Mouse (Mus musculus) hindbrain, embryonic 15.5 days (tissue): ENCODE measurements around the gene Zfand3. TPM values are rescaled to one million over a fixed set of nuclear protein-coding genes. Genes with fewer than 3 reads are reported as not detected.

ENCODE experiments used
- ATAC-seq: fragments of 200-750 bp; cut with Nextera tagmentation; 2 replicates; pipeline ENCODE4 v1.8.0; 2017; ENCODE audit warnings: low read depth, moderate number of reproducible peaks, moderate TSS enrichment; ENCODE audit not compliant: low FRiP score
- H3K27ac ChIP-seq: fragments of 300-500 bp; sonication (generic); replicated peaks from 2 replicates; pipeline ENCODE4 v1.5.1; 2015; ENCODE audit warnings: mild to moderate bottlenecking, inconsistent platforms
- H3K27me3 ChIP-seq: fragments of 300-500 bp; sonication (generic); 2 replicates; pipeline ENCODE4 v1.6.1; 2015; ENCODE audit warnings: control low read depth, inconsistent platforms
- H3K36me3 ChIP-seq: fragments of 300-500 bp; sonication (generic); 2 replicates; pipeline ENCODE4 v1.6.1; 2015; ENCODE audit warnings: control low read depth, inconsistent platforms
- H3K4me1 ChIP-seq: fragments of 300-500 bp; sonication (generic); replicated peaks from 2 replicates; pipeline ENCODE4 v1.6.1; 2015; ENCODE audit warnings: control low read depth, inconsistent platforms
- H3K4me2 ChIP-seq: fragments of 300-500 bp; sonication (generic); 2 replicates; pipeline ENCODE4 v1.6.1; 2015; ENCODE audit warnings: moderate library complexity, mild to moderate bottlenecking, inconsistent platforms
- H3K4me3 ChIP-seq: fragments of 300-500 bp; sonication (generic); 2 replicates; pipeline ENCODE4 v1.5.1; 2015; ENCODE audit warnings: mild to moderate bottlenecking, inconsistent platforms
- H3K9ac ChIP-seq: fragments of 300-500 bp; sonication (generic); 2 replicates; pipeline ENCODE4 v1.6.1; 2015; ENCODE audit warnings: inconsistent platforms
- H3K9me3 ChIP-seq: fragments of 300-500 bp; sonication (generic); 2 replicates; pipeline ENCODE4 v1.6.1; 2016; ENCODE audit warnings: control low read depth, inconsistent platforms
- WGBS: fragments of 180-500 bp; shearing (Covaris S2); methylation state at CpG from one replicate; pipeline ENCODE4 v1.1.7; 2015; 5-methylcytosine and 5-hydroxymethylcytosine counted together
- polyA plus RNA-seq: library from polyadenylated mRNA; unstranded; fragments of >200 nt; fragmentation: Nextera tagmentation; extraction: Ambion mirVana; gene quantifications from 2 replicates; pipeline ENCODE4 v1.2.1, GENCODE M21; 2015

Gene Zfand3
- polyA plus RNA-seq, 1 experiment from 2014 or later, result 59.8 TPM

DNA sequence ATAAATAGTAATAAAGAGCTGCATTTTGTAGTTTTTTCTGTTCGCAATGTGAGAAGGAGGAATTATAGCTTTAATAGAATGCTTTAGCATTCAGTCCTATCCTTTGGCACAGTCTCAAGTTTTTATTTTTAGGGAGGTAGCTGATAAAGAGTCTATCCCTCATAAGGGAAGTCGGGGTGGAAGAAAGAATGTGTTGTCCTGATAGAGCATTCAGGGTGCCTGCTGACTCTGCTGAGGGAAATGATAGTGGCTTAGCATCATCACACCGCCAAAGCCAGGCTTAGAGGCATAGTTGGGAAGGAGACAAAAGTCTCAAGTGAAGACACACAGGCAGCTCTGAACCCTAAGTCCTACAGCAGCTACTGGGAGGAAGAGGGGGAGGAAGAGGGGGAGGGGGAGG, 85.9 kb downstream of the Zfand3 start:
- no peak overlapping the region for H3K4me2 ChIP-seq
- WGBS, result 75% methylated on average over 3 of the region's 3 CpGs
- H3K9me3 ChIP-seq, result no peaks in the 10 kb centered on the region
- ATAC-seq, result no peak
- H3K9ac ChIP-seq, result no peak overlapping the region
- no peaks in the 10 kb centered on the region for H3K4me1 ChIP-seq
- H3K27ac ChIP-seq, result no peak overlapping the region
- no peak overlapping the region for H3K4me3 ChIP-seq
- H3K36me3 ChIP-seq, result no peaks in the 10 kb centered on the region
- no peaks in the 10 kb centered on the region for H3K27me3 ChIP-seq

DNA sequence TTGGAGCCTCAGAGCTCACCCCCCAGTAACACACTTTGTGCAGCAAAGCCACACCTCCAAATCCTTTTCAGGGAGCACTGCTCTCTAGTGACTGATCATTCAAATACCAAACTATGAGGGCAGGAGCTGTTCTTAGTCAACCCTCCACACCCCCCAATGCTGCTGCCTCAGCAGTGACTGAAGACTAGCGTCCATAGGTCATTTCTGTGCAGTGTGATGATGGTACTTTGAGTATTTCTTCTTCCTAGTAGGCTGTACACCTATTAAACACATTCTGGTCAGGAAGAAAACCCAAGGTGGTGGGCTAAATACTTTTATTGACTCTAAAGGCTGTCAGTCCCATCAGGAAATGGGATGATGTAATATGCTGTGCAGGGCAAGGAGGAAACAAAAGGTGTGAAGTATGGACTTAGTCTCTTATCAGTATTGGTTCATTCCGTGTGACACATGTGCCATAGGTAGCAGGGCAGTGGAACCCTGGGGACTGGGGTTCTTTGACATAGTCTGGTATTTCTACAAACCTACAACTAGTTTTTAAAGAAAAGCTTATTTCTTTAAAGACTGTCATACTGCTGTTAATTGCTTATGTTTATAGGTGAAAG, 88.7 kb downstream of the Zfand3 start:
- H3K4me2 ChIP-seq, result no peak overlapping the region
- H3K27ac ChIP-seq, result no peak overlapping the region
- no peaks in the 10 kb centered on the region for H3K4me1 ChIP-seq
- ATAC-seq, result no peak
- H3K27me3 ChIP-seq, result no peaks in the 10 kb centered on the region
- no peak overlapping the region for H3K9ac ChIP-seq
- H3K4me3 ChIP-seq, result no peak overlapping the region
- H3K9me3 ChIP-seq, result no peaks in the 10 kb centered on the region
- 94% methylated on average over 2 of the region's 2 CpGs for WGBS
- no peaks in the 10 kb centered on the region for H3K36me3 ChIP-seq

DNA sequence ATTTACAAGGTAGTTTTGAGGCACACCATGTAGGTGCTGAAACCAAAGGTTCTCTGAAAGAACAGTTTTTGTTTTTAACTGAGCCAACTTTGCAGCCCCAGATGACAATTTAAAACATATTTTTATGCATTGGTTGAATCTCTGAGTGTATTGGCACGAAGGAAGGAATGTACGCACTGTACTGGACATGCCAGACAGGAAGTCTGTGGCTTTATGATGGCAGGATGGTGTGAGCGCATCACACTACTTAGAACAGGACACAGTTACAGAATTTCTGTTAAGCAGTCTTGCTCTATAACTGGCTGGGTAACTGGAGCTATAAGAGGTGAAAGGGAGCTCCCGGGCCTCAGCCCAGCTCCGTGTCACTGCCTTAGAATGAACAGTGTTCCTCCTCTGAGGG, 92.6 kb downstream of the Zfand3 start:
- no peak overlapping the region for H3K27ac ChIP-seq
- no peaks in the 10 kb centered on the region for H3K36me3 ChIP-seq
- peaks cover 14% of the 10 kb centered on the region for H3K4me1 ChIP-seq
- H3K9ac ChIP-seq, result no peak overlapping the region
- 88% methylated on average over 5 of the region's 5 CpGs for WGBS
- ATAC-seq, result no peak
- no peak overlapping the region for H3K4me3 ChIP-seq
- no peak overlapping the region for H3K4me2 ChIP-seq
- H3K27me3 ChIP-seq, result no peaks in the 10 kb centered on the region
- H3K9me3 ChIP-seq, result no peaks in the 10 kb centered on the region

DNA sequence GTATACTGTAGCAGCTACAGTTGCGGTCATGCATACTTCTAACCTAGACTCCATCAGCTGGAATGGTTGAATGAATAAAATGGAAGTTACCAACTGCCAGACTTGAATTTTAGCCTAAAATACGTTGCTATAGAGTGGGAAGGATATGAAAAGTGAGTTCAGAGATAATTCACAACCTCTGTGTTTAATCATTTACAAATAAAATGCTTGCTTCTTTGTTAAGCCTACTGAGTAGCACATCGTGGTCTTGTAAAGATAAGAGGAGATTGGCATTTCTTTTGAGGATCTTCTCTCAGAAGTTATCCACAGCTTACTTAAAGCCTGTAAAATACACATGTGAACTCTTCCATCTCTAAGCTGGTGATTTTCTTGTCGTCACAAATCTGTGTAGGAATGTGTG, 93.1 kb downstream of the Zfand3 start:
- Histone ChIP-seq H3K9ac (no peak overlapping the region), H3K27me3 (no peaks in the 10 kb centered on the region), H3K4me1 (peaks cover 14% of the 10 kb centered on the region), H3K27ac (no peak overlapping the region), H3K36me3 (no peaks in the 10 kb centered on the region), H3K4me2 (no peak overlapping the region), H3K4me3 (no peak overlapping the region), H3K9me3 (no peaks in the 10 kb centered on the region)
- no peak for ATAC-seq
- 80% methylated on average over 4 of the region's 4 CpGs for WGBS

DNA sequence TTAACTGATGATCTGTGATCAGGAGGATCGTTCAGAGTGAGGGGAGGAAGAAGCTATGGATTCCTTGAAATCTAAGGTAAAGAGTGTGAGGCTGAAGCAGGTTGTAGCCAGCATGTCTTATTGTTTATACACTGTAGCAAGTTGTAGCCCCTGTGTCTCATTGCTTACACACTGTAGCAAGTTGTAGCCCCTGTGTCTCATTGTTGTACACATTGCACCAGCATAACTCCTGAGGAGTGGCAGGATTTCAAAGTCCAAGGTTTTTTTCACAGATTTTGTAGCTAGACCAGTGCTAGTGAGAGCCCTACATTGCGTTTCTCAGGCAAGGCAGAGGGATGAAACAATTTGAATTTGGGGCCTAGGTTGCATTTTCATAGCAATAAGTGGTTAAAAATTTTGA, 95.1 kb downstream of the Zfand3 start:
- H3K9ac ChIP-seq, result no peak overlapping the region
- H3K4me3 ChIP-seq, result no peak overlapping the region
- no peaks in the 10 kb centered on the region for H3K27me3 ChIP-seq
- H3K27ac ChIP-seq, result no peak overlapping the region
- no peaks in the 10 kb centered on the region for H3K36me3 ChIP-seq
- no peak for ATAC-seq
- 69% methylated on average over 2 of the region's 2 CpGs for WGBS
- peaks cover 19% of the 10 kb centered on the region for H3K4me1 ChIP-seq
- no peak overlapping the region for H3K4me2 ChIP-seq
- no peaks in the 10 kb centered on the region for H3K9me3 ChIP-seq

DNA sequence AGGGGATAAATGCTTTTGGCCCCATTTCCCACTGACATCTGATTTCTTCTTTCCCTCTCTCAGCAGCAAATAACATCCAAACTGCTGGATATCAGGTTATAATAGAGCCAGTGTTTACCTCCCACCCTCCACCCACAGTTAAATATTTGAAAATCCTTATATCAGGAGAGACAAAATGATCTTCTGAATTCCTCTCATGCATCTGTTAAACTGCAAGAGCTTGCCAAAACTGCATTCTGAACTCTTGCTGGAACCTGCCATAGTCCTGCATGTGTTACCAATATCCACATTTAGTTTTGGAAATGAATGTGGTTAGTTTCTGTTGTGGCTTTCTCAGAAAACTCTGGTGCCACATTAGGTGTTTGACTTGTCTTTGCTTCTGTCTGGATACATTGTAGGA, 97.3 kb downstream of the Zfand3 start:
- ATAC-seq, result no peak
- peaks cover 19% of the 10 kb centered on the region for H3K4me1 ChIP-seq
- H3K4me2 ChIP-seq, result no peak overlapping the region
- no peak overlapping the region for H3K9ac ChIP-seq
- no peak overlapping the region for H3K4me3 ChIP-seq
- no peaks in the 10 kb centered on the region for H3K36me3 ChIP-seq
- no peaks in the 10 kb centered on the region for H3K27me3 ChIP-seq
- H3K27ac ChIP-seq, result no peak overlapping the region
- no peaks in the 10 kb centered on the region for H3K9me3 ChIP-seq

DNA sequence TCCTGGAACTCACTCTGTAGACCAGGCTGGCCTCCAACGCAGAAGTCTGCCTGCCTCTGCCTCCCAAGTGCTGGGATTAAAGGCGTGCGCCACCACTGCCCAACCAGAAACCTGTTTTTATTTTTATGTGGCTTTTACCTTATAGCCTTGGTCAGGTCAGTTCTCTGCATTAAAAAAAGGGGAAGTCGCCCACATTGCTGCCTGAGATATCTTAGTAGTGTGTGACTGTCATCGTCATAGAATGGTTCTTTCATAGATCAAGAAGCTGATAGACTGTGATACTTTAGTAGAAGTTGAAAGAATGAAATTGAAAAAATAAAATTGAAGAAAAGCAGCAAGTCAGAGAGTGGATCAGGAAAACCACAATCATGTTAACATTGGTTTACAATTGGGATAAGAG, 98.5 kb downstream of the Zfand3 start:
- Histone ChIP-seq H3K27me3 (no peaks in the 10 kb centered on the region), H3K4me2 (no peak overlapping the region), H3K4me3 (no peak overlapping the region), H3K4me1 (peaks cover 19% of the 10 kb centered on the region), H3K9me3 (no peaks in the 10 kb centered on the region), H3K9ac (no peak overlapping the region), H3K36me3 (no peaks in the 10 kb centered on the region), H3K27ac (no peak overlapping the region)
- WGBS, result 93% methylated on average over 5 of the region's 5 CpGs
- ATAC-seq, result no peak

DNA sequence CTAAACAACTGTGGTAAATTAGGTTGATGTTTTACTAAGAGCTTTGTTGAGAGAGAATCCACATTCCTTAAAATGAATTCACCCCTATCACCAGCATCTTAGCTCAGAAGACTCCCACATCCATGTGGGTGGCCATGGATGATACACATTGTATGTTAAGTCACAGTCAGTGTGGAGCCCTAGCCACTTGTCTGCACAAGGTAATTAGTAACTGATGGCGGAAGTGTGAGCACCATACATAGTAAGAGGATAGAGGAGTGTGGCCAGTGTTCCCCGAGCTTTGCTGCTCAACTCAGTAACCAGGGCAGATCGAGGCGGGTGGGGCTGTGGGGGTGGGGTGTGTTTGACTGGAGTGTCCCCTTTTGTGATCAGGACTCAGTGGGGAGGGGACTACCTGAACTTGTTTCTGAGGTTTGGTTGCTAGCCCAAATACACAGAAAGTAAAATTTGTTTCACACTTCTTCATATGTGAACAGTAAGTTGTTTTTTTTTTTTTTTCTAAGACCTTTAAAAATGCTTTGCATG, 99.2 kb downstream of the Zfand3 start:
- Histone ChIP-seq H3K4me2 (no peak overlapping the region), H3K9me3 (no peaks in the 10 kb centered on the region), H3K36me3 (no peaks in the 10 kb centered on the region), H3K27me3 (no peaks in the 10 kb centered on the region), H3K4me3 (no peak overlapping the region), H3K27ac (no peak overlapping the region), H3K4me1 (peaks cover 21% of the 10 kb centered on the region), H3K9ac (no peak overlapping the region)
- WGBS, result 54% methylated on average over 4 of the region's 4 CpGs
- ATAC-seq, result no peak

DNA sequence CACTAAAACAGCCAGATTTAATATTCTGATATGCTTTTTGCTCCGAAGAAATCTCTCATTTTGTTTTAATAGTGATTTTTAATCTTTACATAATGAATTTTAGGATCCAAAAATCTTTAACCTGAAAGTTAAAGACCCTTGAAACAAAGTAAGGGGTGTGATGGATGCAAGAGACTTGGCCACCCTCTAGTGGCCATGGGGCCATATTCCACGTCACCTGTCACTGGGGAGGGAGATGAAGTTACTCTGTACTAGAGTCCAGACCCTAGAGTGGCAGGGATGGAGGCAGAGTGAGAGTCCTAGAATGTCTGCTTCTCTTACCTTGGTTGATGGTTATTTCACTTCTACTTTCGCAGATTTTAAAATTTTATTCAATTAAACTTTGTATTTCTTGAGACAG, 100.8 kb downstream of the Zfand3 start:
- peaks cover 31% of the 10 kb centered on the region for H3K4me1 ChIP-seq
- H3K27ac ChIP-seq, result no peak overlapping the region
- H3K4me3 ChIP-seq, result no peak overlapping the region
- no peak overlapping the region for H3K4me2 ChIP-seq
- 82% methylated on average over 3 of the region's 3 CpGs for WGBS
- no peak for ATAC-seq
- no peak overlapping the region for H3K9ac ChIP-seq
- H3K9me3 ChIP-seq, result no peaks in the 10 kb centered on the region
- H3K36me3 ChIP-seq, result no peaks in the 10 kb centered on the region
- H3K27me3 ChIP-seq, result no peaks in the 10 kb centered on the region

DNA sequence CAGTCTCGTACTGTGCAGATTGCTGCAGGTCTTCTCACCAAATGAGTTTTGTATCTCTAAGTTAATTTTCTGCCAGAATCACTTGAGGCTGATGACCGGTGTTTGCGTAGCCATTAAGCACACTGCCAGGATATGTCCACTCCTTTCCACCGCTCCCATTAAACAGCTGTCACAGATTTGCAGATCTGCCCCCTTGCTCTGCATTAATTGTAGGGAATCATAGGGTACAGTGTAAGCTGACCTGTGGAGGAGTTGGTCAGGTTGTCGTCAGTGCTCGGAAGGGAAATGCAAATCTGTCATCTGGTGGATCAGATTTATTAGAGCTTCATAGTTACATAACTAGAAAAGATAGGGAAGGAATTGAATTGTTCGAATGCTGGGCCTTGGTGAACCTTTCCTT, 106.1 kb downstream of the Zfand3 start:
- Histone ChIP-seq H3K36me3 (no peaks in the 10 kb centered on the region), H3K27me3 (no peaks in the 10 kb centered on the region), H3K4me2 (no peak overlapping the region), H3K4me3 (no peak overlapping the region), H3K27ac (peak overlapping the region; percentile 18; the same call in 1 of the 2 replicates), H3K4me1 (peaks cover 35% of the 10 kb centered on the region), H3K9me3 (no peaks in the 10 kb centered on the region), H3K9ac (no peak overlapping the region)
- peak; percentile 54; the same call in 1 of the 2 replicates for ATAC-seq
- WGBS, result 38% methylated on average over 7 of the region's 7 CpGs

DNA sequence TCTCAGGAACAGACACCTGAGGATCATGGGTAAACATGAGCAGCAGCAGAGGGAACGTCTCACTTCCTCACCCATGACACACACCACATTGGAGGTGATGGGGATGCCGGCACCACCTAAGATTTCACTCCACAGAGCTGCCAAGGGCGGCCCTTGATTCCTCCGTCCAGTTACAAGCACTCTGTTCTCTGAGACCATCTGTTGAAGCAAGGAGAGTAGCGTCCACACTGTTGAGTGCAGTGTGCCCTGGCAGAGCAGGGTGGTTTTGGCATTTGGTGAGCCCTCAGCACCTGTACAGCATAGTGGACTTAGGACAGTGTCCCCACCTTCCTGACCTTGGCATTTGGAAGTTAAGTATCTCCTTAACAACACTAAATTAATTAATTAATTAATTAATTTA, 107.0 kb downstream of the Zfand3 start:
- 74% methylated on average over 5 of the region's 5 CpGs for WGBS
- Histone ChIP-seq H3K4me1 (peaks cover 37% of the 10 kb centered on the region), H3K36me3 (no peaks in the 10 kb centered on the region), H3K9ac (no peak overlapping the region), H3K9me3 (no peaks in the 10 kb centered on the region), H3K4me3 (no peak overlapping the region), H3K4me2 (no peak overlapping the region), H3K27ac (0 out of 2 replicates have a peak overlapping the region, but pooled peaks have one; percentile 18), H3K27me3 (no peaks in the 10 kb centered on the region)
- no peak for ATAC-seq

DNA sequence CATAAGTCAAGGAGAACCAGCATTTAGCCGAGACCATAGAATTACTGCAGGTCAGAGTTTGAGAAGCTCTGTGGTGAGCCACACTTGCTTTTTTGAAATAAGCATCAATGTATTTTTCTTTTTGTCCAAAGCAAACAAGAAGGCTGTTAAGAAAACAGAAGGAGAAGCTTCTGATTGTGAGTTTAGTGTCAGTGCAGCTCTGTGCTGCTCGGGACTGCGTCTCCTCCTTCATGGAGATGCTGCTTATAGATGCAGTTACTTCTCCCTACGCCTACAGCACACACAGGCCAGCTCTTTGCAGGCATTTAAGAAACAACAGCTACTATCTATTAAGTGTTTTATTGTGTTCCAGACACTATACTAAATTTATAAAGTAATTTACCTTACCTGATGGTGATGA, 107.5 kb downstream of the Zfand3 start:
- Histone ChIP-seq H3K4me3 (no peak overlapping the region), H3K27me3 (no peaks in the 10 kb centered on the region), H3K4me2 (no peak overlapping the region), H3K4me1 (peaks cover 42% of the 10 kb centered on the region), H3K36me3 (no peaks in the 10 kb centered on the region), H3K27ac (no peak overlapping the region), H3K9ac (no peak overlapping the region), H3K9me3 (no peaks in the 10 kb centered on the region)
- WGBS, result 74% methylated on average over 4 of the region's 4 CpGs
- ATAC-seq, result no peak
